Mouse (Mus musculus) cerebellum, adult (tissue): ENCODE measurements around the gene Tmem39b.

Experiments used
- ATAC-seq: cut with Nextera tagmentation; 2 replicates; pipeline ENCODE4 v1.9.2; 2017; ENCODE audit warnings: mild to moderate bottlenecking, moderate library complexity, mixed read lengths; ENCODE audit not compliant: insufficient number of reproducible peaks, low FRiP score, low TSS enrichment

The Tmem39b gene

GRCm38 (mm10) chr4:129630944-129631343 is 65.7 kb downstream of the Tmem39b start:
- no peak for ATAC-seq
